Mouse (Mus musculus) liver, embryonic 14.5 days (tissue): Measurements from ENCODE around the gene Krt10.

Source experiments
- CTCF ChIP-seq: IDR thresholded peaks from 2 replicates; pipeline ENCODE4 v1.5.1; 2016; ENCODE audit warnings: antibody characterized with exemption, low read depth, control low read depth
- EP300 ChIP-seq: IDR thresholded peaks from 2 replicates; pipeline ENCODE4 v1.6.1; 2016; ENCODE audit warnings: antibody characterized with exemption, low read depth

DNA sequence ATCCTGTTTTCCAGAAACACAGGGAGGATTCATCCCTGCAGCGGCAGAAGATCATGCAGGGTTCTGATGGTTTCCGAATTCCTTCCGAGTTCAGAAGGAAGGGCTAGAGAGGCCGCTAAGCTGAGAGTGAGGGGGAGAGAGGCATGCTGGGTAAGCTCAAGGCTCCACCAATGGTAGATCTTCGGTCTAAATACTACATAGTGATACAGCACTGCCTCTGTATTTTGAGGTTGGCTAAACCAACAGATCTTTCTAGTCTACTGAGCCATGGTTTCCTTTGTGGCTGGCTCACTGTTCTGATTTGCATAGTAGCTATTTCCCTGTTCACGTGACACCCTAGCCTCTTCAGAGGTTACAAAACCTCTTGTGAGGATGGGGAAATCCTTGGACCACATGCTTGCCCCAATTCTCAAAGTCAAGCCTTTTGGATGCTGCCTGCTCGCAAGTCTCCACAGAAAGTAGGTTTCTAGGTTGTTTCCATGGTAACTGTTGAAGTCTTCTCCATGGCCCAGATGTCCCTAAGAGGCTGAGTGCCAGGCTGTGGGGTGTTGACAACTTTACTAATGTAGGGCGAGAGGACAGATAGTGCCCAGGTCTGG lies 19.2 kb downstream of the Krt10 start:
- TF ChIP-seq CTCF = no peak
- TF ChIP-seq EP300 = no peak
